Mouse (Mus musculus): ENCODE results near the gene Camta2. TPM values are rescaled to one million over a fixed set of nuclear protein-coding genes. Genes with fewer than 3 reads are reported as not detected.

The Camta2 gene
- total RNA-seq, 2 experiments from 2014 or later = 18.1 to 20.3 TPM

- no peak for DNase-seq (ENCODE audit: low spot score in 2 of 2)
Observed at GRCm38 (mm10) chr11:70651391-70651790, 36.5 kb downstream of the Camta2 start.

GRCm38 (mm10) chr11:70650322-70651175, 37.4 kb downstream of the Camta2 start:
- no peak for DNase-seq (ENCODE audit: low spot score in 2 of 2)

- DNase-seq (ENCODE audit: low spot score in 2 of 2) = no peak
Observed at GRCm38 (mm10) chr11:70649185-70649734, 38.6 kb downstream of the Camta2 start.

GRCm38 (mm10) chr11:70648512-70648911, 39.4 kb downstream of the Camta2 start:
- no peak for DNase-seq (ENCODE audit: low spot score in 2 of 2)

GRCm38 (mm10) chr11:70647716-70648420, 40.0 kb downstream of the Camta2 start:
- DNase-seq (ENCODE audit: low spot score in 2 of 2) = peak in 1 of 2 experiments; percentile 42

GRCm38 (mm10) chr11:70646691-70647650, 40.9 kb downstream of the Camta2 start, which contains the start of the genes Rnf167 and Slc25a11:
TSS of gene Rnf167 (plus strand) at chr11:70647235.
TSS of gene Slc25a11 (minus strand) at chr11:70647479.
- DNase-seq (ENCODE audit: low spot score in 2 of 2) = peak; percentile 87 to 96

GRCm38 (mm10) chr11:70646259-70646555, 41.7 kb downstream of the Camta2 start:
- no peak for DNase-seq (ENCODE audit: low spot score in 2 of 2)

- DNase-seq (ENCODE audit: low spot score in 2 of 2) = no peak
Observed at GRCm38 (mm10) chr11:70645461-70646258, 42.2 kb downstream of the Camta2 start.

- DNase-seq (ENCODE audit: low spot score in 2 of 2) = no peak
Observed at GRCm38 (mm10) chr11:70644564-70645103, 43.3 kb downstream of the Camta2 start.

DNA sequence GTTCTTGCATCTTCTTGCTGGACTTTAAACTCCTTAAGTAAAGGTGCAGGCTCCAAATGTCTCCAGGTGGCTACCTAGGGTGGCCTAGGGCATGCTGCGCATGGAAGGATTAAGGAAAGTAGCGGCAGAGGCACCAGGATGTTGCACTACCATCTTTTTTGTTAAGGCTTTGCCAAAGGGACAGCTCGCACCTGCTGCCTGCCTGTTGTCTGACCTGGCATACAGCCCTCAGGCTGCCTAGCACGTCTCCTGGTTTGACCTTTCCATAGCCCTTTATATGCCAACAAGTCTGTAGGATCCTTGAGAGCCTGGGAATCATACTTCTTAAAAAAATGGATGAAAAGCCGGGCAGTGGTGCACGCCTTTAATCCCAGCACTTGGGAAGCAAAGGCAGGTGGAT, 44.9 kb downstream of the Camta2 start:
- no peak for DNase-seq (ENCODE audit: low spot score in 2 of 2)

DNA sequence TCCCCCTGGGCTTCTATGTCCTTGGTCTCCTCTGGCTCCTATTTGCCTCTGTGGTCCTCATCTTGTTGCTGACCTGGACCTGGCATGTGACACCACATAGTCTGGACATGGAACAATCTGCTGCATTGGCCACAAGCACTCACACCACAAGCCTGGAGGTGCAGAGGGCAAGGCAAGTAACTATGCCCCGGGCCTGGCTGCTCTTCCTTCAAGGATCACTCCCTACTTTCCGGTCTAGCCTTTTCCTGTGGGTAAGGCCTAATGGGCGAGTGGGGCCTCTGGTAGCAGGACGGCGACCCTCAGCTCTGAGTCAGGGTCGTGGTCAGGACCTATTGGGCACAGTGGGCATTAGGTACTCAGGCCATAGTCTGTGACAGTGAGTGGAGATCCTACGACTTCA, 46.7 kb downstream of the Camta2 start:
- no peak for DNase-seq (ENCODE audit: low spot score in 2 of 2)

DNA sequence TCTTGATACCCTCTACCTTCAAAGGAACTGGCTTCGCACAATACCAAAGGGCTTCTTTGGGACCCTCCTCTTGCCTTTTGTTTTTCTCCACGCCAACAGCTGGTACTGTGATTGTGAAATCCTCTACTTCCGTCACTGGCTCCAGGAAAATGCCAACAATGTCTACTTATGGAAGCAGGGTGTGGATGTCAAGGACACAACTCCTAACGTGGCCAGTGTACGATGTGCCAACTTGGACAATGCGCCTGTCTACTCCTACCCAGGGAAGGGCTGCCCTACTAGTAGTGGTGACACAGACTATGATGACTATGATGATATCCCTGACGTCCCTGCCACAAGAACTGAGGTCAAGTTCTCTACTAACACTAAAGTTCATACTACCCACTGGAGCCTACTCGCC, 47.9 kb downstream of the Camta2 start:
- no peak for DNase-seq (ENCODE audit: low spot score in 2 of 2)

DNA sequence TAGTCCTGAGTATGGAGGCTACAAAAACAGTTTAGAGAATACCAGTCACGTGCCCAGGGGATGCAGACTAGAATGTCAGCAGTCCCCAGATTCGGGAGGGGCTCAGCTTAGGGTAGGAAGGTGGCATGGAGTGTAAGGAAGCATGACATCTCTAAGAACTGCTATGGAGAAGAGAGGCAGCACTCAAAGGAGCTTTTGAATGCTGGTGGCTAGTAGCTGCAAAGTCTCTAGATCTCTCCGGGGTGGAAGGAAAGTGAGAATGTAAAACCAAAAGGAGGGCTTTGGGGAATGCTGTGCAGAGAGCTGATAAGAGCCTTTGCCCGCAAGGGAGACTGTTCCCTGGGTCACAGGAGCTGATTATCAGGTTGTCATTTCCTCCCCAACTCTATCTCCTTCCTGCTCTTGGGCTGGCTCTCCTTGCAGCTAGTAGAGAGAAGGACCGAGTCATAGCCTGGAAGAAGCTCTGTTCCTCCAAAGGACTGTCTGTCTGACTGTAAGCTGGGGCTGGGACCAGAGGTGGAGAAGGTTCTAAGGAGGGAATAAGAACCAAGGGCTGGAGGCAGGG, 49.1 kb downstream of the Camta2 start, which contains the start of gene Gp1ba:
TSS of gene Gp1ba (plus strand) at position 409 of the 565 bp plus-strand sequence.
- DNase-seq (ENCODE audit: low spot score in 2 of 2) = no peak

DNA sequence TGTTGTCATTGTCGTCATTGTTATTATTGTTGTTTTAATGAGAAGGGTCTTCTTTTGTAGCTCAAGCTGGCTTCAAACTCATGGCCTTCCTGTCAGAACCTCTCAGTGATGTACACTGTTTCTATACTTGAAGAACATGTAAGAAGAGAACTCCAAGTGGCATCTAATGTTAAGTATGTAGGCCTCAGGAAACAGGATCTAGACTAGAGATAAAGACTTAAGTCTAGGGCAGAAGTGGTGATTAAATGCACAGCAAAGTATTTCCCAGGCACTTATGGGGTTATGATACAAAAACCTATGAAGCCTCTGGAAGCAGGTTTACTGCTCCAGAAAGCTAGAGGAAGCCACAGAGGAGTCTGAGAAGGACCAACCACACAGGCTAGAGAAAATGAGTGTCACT, 49.6 kb downstream of the Camta2 start:
- no peak for DNase-seq (ENCODE audit: low spot score in 2 of 2)

- no peak for DNase-seq (ENCODE audit: low spot score in 2 of 2)
Observed at GRCm38 (mm10) chr11:70637764-70638163, 50.1 kb downstream of the Camta2 start.

GRCm38 (mm10) chr11:70635601-70636000, 52.3 kb downstream of the Camta2 start:
- no peak for DNase-seq (ENCODE audit: low spot score in 2 of 2)

GRCm38 (mm10) chr11:70630129-70630528, 57.8 kb downstream of the Camta2 start:
- DNase-seq (ENCODE audit: low spot score in 2 of 2) = no peak

DNA sequence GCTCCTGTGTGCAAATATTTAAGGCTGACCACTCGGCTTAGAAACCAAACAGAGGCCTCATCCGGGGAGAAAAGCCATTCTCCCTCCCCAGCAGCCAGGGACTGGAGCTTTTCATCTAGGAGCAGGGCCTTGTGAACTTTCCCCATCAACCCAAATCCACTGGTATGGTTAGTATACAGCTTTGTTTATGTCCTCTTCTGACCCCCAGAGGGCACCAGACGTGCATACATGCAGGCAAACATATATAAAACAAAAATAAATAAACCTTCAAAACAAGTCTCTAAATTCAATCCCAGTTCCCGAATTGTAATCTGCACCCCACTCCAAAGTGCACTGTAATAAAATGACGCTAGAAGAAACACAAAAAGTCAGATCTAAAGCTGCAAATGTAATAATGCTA, 58.3 kb downstream of the Camta2 start:
- no peak for DNase-seq (ENCODE audit: low spot score in 2 of 2)

GRCm38 (mm10) chr11:70628431-70628830, 59.5 kb downstream of the Camta2 start:
- DNase-seq (ENCODE audit: low spot score in 2 of 2) = no peak

Measured in gastrocnemius, postnatal 4 days (tissue).